Mouse (Mus musculus) myocyte (in vitro differentiated cells): ENCODE measurements around the gene Mcub.

Experiments used
- CEBPB ChIP-seq: IDR thresholded peaks from 2 replicates; pipeline ENCODE4 v1.6.1; 2011; ENCODE audit warnings: mild to moderate bottlenecking, moderate library complexity; ENCODE audit not compliant: poor library complexity, insufficient read depth, severe bottlenecking
- E2F4 ChIP-seq: IDR thresholded peaks from one replicate; pipeline ENCODE4 v1.6.1; 2011; ENCODE audit warnings: mild to moderate bottlenecking, control low read depth, moderate library complexity; ENCODE audit not compliant: insufficient read depth
- MAX ChIP-seq: IDR thresholded peaks from one replicate; pipeline ENCODE4 v1.6.1; 2011; ENCODE audit warnings: low read depth, mild to moderate bottlenecking, control low read depth
- MYOD1 ChIP-seq, 3 experiments: IDR thresholded peaks; one replicate each; pipeline ENCODE4 v1.6.1; 2011; ENCODE audit warnings: control low read depth in 2 of 3, low read depth in 2 of 3, mild to moderate bottlenecking in 2 of 3, moderate library complexity in 1 of 3; ENCODE audit not compliant: insufficient read length in 2 of 3, control insufficient read depth in 1 of 3
- MYOG ChIP-seq, 3 experiments: IDR thresholded peaks; one replicate each; pipeline ENCODE4 v1.6.1; 2011; ENCODE audit warnings: control low read depth in 2 of 3, low read depth in 2 of 3, mild to moderate bottlenecking in 2 of 3; ENCODE audit not compliant: insufficient read length in 2 of 3, control insufficient read depth in 1 of 3, insufficient read depth in 1 of 3
- POLR2A ChIP-seq: IDR thresholded peaks from one replicate; pipeline ENCODE4 v1.6.1; 2011; ENCODE audit warnings: low read depth, mild to moderate bottlenecking, control low read depth, moderate library complexity; ENCODE audit not compliant: insufficient read length
- POLR2AphosphoS2 ChIP-seq: IDR thresholded peaks from one replicate; pipeline ENCODE4 v1.6.1; 2011; ENCODE audit warnings: low read depth, control low read depth; ENCODE audit not compliant: insufficient read length
- REST ChIP-seq: IDR thresholded peaks from one replicate; pipeline ENCODE4 v1.6.1; 2011; ENCODE audit warnings: mild to moderate bottlenecking, control low read depth, moderate library complexity; ENCODE audit not compliant: insufficient read depth, insufficient read length
- SRF ChIP-seq: IDR thresholded peaks from one replicate; pipeline ENCODE4 v1.6.1; 2011; ENCODE audit warnings: low read depth; ENCODE audit not compliant: control insufficient read depth, insufficient read length
- TCF12 ChIP-seq: IDR thresholded peaks from one replicate; pipeline ENCODE4 v1.6.1; 2011; ENCODE audit warnings: mild to moderate bottlenecking, control low read depth; ENCODE audit not compliant: poor library complexity, insufficient read depth, severe bottlenecking
- TCF3 ChIP-seq: IDR thresholded peaks from one replicate; pipeline ENCODE4 v1.6.1; 2011; ENCODE audit warnings: low read depth, control low read depth; ENCODE audit not compliant: insufficient read length
- USF1 ChIP-seq: IDR thresholded peaks from one replicate; pipeline ENCODE4 v1.6.1; 2011; ENCODE audit warnings: low read depth, mild to moderate bottlenecking, control low read depth, moderate library complexity

GRCm38 (mm10) chr3:129932443-129932842, 37.6 kb downstream of the Mcub start:
- TF ChIP-seq MYOD1 (IDR thresholded peaks at IDR 0.05; ENCODE audit: control insufficient read depth in 1 of 3, insufficient read length in 2 of 3, low read depth in 2 of 3) (no peak), REST (no peak), POLR2A (no peak), TCF12 (no peak), E2F4 (no peak), POLR2AphosphoS2 (no peak), MYOG (IDR thresholded peaks at IDR 0.05; ENCODE audit: control insufficient read depth in 1 of 3, insufficient read depth in 1 of 3, insufficient read length in 2 of 3, low read depth in 2 of 3) (no peak), MAX (no peak), USF1 (no peak), SRF (no peak), CEBPB (no peak), TCF3 (no peak)
